Mouse (Mus musculus) left cerebral cortex, postnatal 14 days (tissue): Measurements from ENCODE around the gene Gm45785. TPM values are rescaled to one million over a fixed set of nuclear protein-coding genes. Genes with fewer than 3 reads are reported as not detected.

Experiments used
- DNase-seq, 2 experiments: peaks; one replicate each; pipeline ENCODE4 v3.0.0; 2021 to 2022; ENCODE audit warnings: low spot score in 2 of 2, mixed read lengths in 1 of 2
- intact Hi-C: fragments of 180-260 bp; cut with DNase I; formaldehyde crosslinking; loops from one replicate; pipeline ENCODE4 v1.15.1; 2025
- total RNA-seq, 2 experiments: library from RNA; stranded (reverse); gene quantifications; 2 replicates each; pipeline ENCODE4 v1.2.3; 2021

The Gm45785 gene
- total RNA-seq, 2 experiments from 2014 or later = 0.93 to 0.99 TPM

GRCm38 (mm10) chr7:140787406-140788052 is 68.6 kb downstream of the Gm45785 start, which contains the start of gene Syce1:
Syce1 (minus strand) TSS chr7:140787852.
- no peak for DNase-seq
- intact Hi-C loops = no loop called here

- intact Hi-C loops = no loop called here
- no peak for DNase-seq
Measured at GRCm38 (mm10) chr7:140780548-140780947, 75.6 kb downstream of the Gm45785 start.

Other genes with a start within 250 kb of the Gm45785 start
- gene Olfr61, start 227.4 kb downstream of the Gm45785 start, total RNA-seq = not detected
- not detected for gene Olfr53, start 209.9 kb downstream of the Gm45785 start, total RNA-seq
- under 1 TPM; 0.06 to 0.07 TPM for gene Olfr539, start 196.4 kb downstream of the Gm45785 start, total RNA-seq
- not detected for gene Olfr45, start 174.4 kb downstream of the Gm45785 start, total RNA-seq
- gene Olfr541, start 159.1 kb downstream of the Gm45785 start, total RNA-seq = not detected
- gene Cyp2e1, start 92.6 kb downstream of the Gm45785 start, total RNA-seq = not detected
- under 1 TPM; 0.24 to 0.38 TPM for gene Syce1, start 68.5 kb downstream of the Gm45785 start, total RNA-seq
- 10 to 100 TPM; 15.3 to 16.3 TPM for gene Zfp941, start 34.2 kb downstream of the Gm45785 start, total RNA-seq
- gene Urah, start 21.3 kb downstream of the Gm45785 start, total RNA-seq = 1 to 10 TPM; 1.1 to 1.5 TPM
- gene Scgb1c1, start 10.8 kb downstream of the Gm45785 start, total RNA-seq = not detected
- gene Odf3, start 8.5 kb downstream of the Gm45785 start, total RNA-seq = not detected
- gene Ric8a, start 626 bp upstream of the Gm45785 start, total RNA-seq = 10 to 100 TPM; 77.1 to 81.7 TPM
- gene Bet1l, start 1.2 kb upstream of the Gm45785 start, total RNA-seq = 10 to 100 TPM; 25.4 to 27.2 TPM
- 100 to 1,000 TPM; 128 to 133 TPM for gene Psmd13, start 25.6 kb upstream of the Gm45785 start, total RNA-seq
- 10 to 100 TPM; 66.2 to 67.2 TPM for gene Sirt3, start 26.0 kb upstream of the Gm45785 start, total RNA-seq
- gene Cox8b, start 44.1 kb upstream of the Gm45785 start, total RNA-seq = 1 to 10 TPM in 1 of 2 experiments, not detected in 1; 1.6 TPM
- gene Nlrp6, start 64.6 kb upstream of the Gm45785 start, total RNA-seq = under 1 TPM; 0.36 to 0.37 TPM
- gene Pgghg, start 85.1 kb upstream of the Gm45785 start, total RNA-seq = 1 to 10 TPM; 3.8 to 3.9 TPM
- gene Ifitm5, start 94.0 kb upstream of the Gm45785 start, total RNA-seq = not detected
- gene Gm45717, start 99.6 kb upstream of the Gm45785 start, total RNA-seq = not detected
- gene Ifitm2, start 99.7 kb upstream of the Gm45785 start, total RNA-seq = 10 to 100 TPM; 11.5 to 15.0 TPM
- 1 to 10 TPM; 4.7 to 4.9 TPM for gene Ifitm1, start 110.9 kb upstream of the Gm45785 start, total RNA-seq
- 10 to 100 TPM in 1 of 2 experiments, 1 to 10 TPM in 1; 9.1 to 10.3 TPM for gene Ifitm3, start 154.4 kb upstream of the Gm45785 start, total RNA-seq
- gene Ifitm6, start 161.6 kb upstream of the Gm45785 start, total RNA-seq = not detected
- gene Gm17387, start 172.8 kb upstream of the Gm45785 start, total RNA-seq = not detected
- 10 to 100 TPM; 92.9 to 93.9 TPM for gene B4galnt4, start 204.8 kb upstream of the Gm45785 start, total RNA-seq
- gene Pkp3, start 221.9 kb upstream of the Gm45785 start, total RNA-seq = under 1 TPM in 1 of 2 experiments, not detected in 1; 0.55 TPM
- gene Sigirr, start 244.2 kb upstream of the Gm45785 start, total RNA-seq = 1 to 10 TPM; 2.5 to 2.6 TPM